Mouse (Mus musculus) MEL (cell line): ENCODE results near the gene Egfl7. TPM values are rescaled to one million over a fixed set of nuclear protein-coding genes. Genes with fewer than 3 reads are reported as not detected.

Source experiments
- DNase-seq: peaks from one replicate; pipeline ENCODE4 v3.0.0; 2011; ENCODE audit warnings: low read depth, low spot score
- H3K27ac ChIP-seq: 2 replicates; pipeline ENCODE4 v1.5.1; 2012; ENCODE audit warnings: low read depth, mild to moderate bottlenecking, control low read depth, low read length, moderate library complexity; ENCODE audit not compliant: control insufficient read depth
- H3K27me3 ChIP-seq, 2 experiments: fragments of 150-350 bp in 1 of 2; sonication (generic) in 1 of 2; 2 replicates each; pipeline ENCODE4 v1.6.1; 2012; ENCODE audit warnings: low read length in 2 of 2, mild to moderate bottlenecking in 2 of 2, improper control_type of control experiment in 1 of 2, moderate library complexity in 1 of 2; ENCODE audit not compliant: insufficient read depth in 2 of 2, control insufficient read depth in 1 of 2
- H3K36me3 ChIP-seq, 2 experiments: 2 replicates each; pipeline ENCODE4 v1.6.1; 2012 to 2014; ENCODE audit warnings: low read length in 2 of 2, improper control_type of control experiment in 1 of 2, inconsistent platforms in 1 of 2, mild to moderate bottlenecking in 1 of 2; ENCODE audit not compliant: insufficient read depth in 2 of 2, control insufficient read depth in 1 of 2
- H3K4me1 ChIP-seq, 2 experiments: fragments of 150-350 bp in 1 of 2; sonication (generic) in 1 of 2; 2 replicates each; pipeline ENCODE4 v1.6.1; 2012; ENCODE audit warnings: low read length in 2 of 2, improper control_type of control experiment in 1 of 2, mild to moderate bottlenecking in 1 of 2; ENCODE audit not compliant: insufficient read depth in 2 of 2, control insufficient read depth in 1 of 2
- H3K4me3 ChIP-seq, 2 experiments: fragments of 150-350 bp in 1 of 2; sonication (generic) in 1 of 2; 2 replicates each; pipeline ENCODE4 v1.5.1; 2012; ENCODE audit warnings: low read depth in 2 of 2, low read length in 2 of 2, mild to moderate bottlenecking in 2 of 2, moderate library complexity in 2 of 2, control low read depth in 1 of 2, improper control_type of control experiment in 1 of 2; ENCODE audit not compliant: control insufficient read depth in 1 of 2, insufficient read depth in 1 of 2
- H3K79me2 ChIP-seq: 2 replicates; pipeline ENCODE4 v1.6.1; 2012; ENCODE audit warnings: mild to moderate bottlenecking, low read length, moderate library complexity; ENCODE audit not compliant: control insufficient read depth, poor library complexity, insufficient read depth
- H3K9ac ChIP-seq: 2 replicates; pipeline ENCODE4 v1.6.1; 2012; ENCODE audit warnings: low read depth, mild to moderate bottlenecking, control low read depth, low read length, moderate library complexity; ENCODE audit not compliant: control insufficient read depth, poor library complexity, severe bottlenecking
- H3K9me3 ChIP-seq: fragments of 150-350 bp; sonication (generic); replicated peaks from 2 replicates; pipeline ENCODE4 v1.6.1; 2012; ENCODE audit warnings: mild to moderate bottlenecking, low read length, improper control_type of control experiment, moderate library complexity; ENCODE audit not compliant: insufficient read depth
- BHLHE40 ChIP-seq: IDR thresholded peaks from 2 replicates; pipeline ENCODE4 v1.6.1; 2012; ENCODE audit warnings: low read depth, mild to moderate bottlenecking, inconsistent platforms, low read length, improper control_type of control experiment, borderline replicate concordance
- CHD2 ChIP-seq: IDR thresholded peaks from 2 replicates; pipeline ENCODE4 v1.6.1; 2011; ENCODE audit warnings: low read length, improper control_type of control experiment
- CTCF ChIP-seq, 3 experiments: IDR thresholded peaks in 2 of 3; conservative IDR thresholded peaks in 1 of 3; 2 replicates each; pipeline ENCODE4 v1.5.1; 2011 to 2012; ENCODE audit warnings: low read length in 3 of 3, low read depth in 2 of 3, mild to moderate bottlenecking in 2 of 3, improper control_type of control experiment in 1 of 3, inconsistent platforms in 1 of 3, mixed read lengths in 1 of 3, moderate library complexity in 1 of 3; ENCODE audit not compliant: control insufficient read depth in 1 of 3, insufficient read depth in 1 of 3, poor library complexity in 1 of 3, severe bottlenecking in 1 of 3
- E2F4 ChIP-seq: IDR thresholded peaks from 2 replicates; pipeline ENCODE4 v1.6.1; 2011; ENCODE audit warnings: low read depth, low read length, improper control_type of control experiment, borderline replicate concordance
- ELF1 ChIP-seq: IDR thresholded peaks from 2 replicates; pipeline ENCODE4 v1.6.1; 2014; ENCODE audit warnings: low read depth, mild to moderate bottlenecking, inconsistent platforms, low read length, improper control_type of control experiment, moderate library complexity
- EP300 ChIP-seq, 2 experiments: IDR thresholded peaks; 2 replicates each; pipeline ENCODE4 v1.6.1; 2011; ENCODE audit warnings: improper control_type of control experiment in 2 of 2, low read length in 2 of 2, low read depth in 1 of 2, mild to moderate bottlenecking in 1 of 2
- GABPA ChIP-seq: IDR thresholded peaks from 2 replicates; pipeline ENCODE4 v1.6.1; 2012; ENCODE audit warnings: low read depth, mild to moderate bottlenecking, inconsistent platforms, low read length, improper control_type of control experiment, moderate library complexity
- HCFC1 ChIP-seq: IDR thresholded peaks from 2 replicates; pipeline ENCODE4 v1.6.1; 2012; ENCODE audit warnings: low read depth, mild to moderate bottlenecking, inconsistent platforms, low read length, improper control_type of control experiment, moderate library complexity
- MAZ ChIP-seq: IDR thresholded peaks from 2 replicates; pipeline ENCODE4 v1.6.1; 2012; ENCODE audit warnings: low read depth, mild to moderate bottlenecking, inconsistent platforms, low read length, improper control_type of control experiment
- MXI1 ChIP-seq: IDR thresholded peaks from 2 replicates; pipeline ENCODE4 v1.6.1; 2011; ENCODE audit warnings: mild to moderate bottlenecking, low read depth, low read length, improper control_type of control experiment
- MYC ChIP-seq: IDR thresholded peaks from 2 replicates; pipeline ENCODE4 v1.6.1; 2011; ENCODE audit warnings: low read depth, mild to moderate bottlenecking, low read length, improper control_type of control experiment, moderate library complexity
- NRF1 ChIP-seq: IDR thresholded peaks from 2 replicates; pipeline ENCODE4 v1.6.1; 2014; ENCODE audit warnings: low read depth, mild to moderate bottlenecking, inconsistent platforms, low read length, improper control_type of control experiment, moderate library complexity; ENCODE audit not compliant: poor library complexity, insufficient read depth, severe bottlenecking
- POLR2A ChIP-seq, 2 experiments: IDR thresholded peaks; 2 replicates each; pipeline ENCODE4 v1.6.1; 2011 to 2012; ENCODE audit warnings: low read length in 2 of 2, mild to moderate bottlenecking in 2 of 2, control low read depth in 1 of 2, improper control_type of control experiment in 1 of 2, low read depth in 1 of 2, moderate library complexity in 1 of 2; ENCODE audit not compliant: control insufficient read depth in 1 of 2, insufficient read depth in 1 of 2, poor library complexity in 1 of 2
- RAD21 ChIP-seq: IDR thresholded peaks from 2 replicates; pipeline ENCODE4 v1.6.1; 2011; ENCODE audit warnings: mild to moderate bottlenecking, low read depth, low read length, improper control_type of control experiment
- TBP ChIP-seq: IDR thresholded peaks from 2 replicates; pipeline ENCODE4 v1.8.0; 2011; ENCODE audit warnings: low read depth, low read length, improper control_type of control experiment
- UBTF ChIP-seq: IDR thresholded peaks from 2 replicates; pipeline ENCODE4 v1.6.1; 2012; ENCODE audit warnings: low read depth, mild to moderate bottlenecking, inconsistent platforms, low read length, improper control_type of control experiment, moderate library complexity, borderline replicate concordance; ENCODE audit not compliant: insufficient read depth
- USF1 ChIP-seq: IDR thresholded peaks from 2 replicates; pipeline ENCODE4 v1.6.1; 2014; ENCODE audit warnings: low read depth, mild to moderate bottlenecking, inconsistent platforms, low read length, improper control_type of control experiment, moderate library complexity
- USF2 ChIP-seq, 2 experiments: IDR thresholded peaks; 2 replicates each; pipeline ENCODE4 v1.6.1; 2011 to 2012; ENCODE audit warnings: improper control_type of control experiment in 2 of 2, low read length in 2 of 2, borderline replicate concordance in 1 of 2, inconsistent platforms in 1 of 2, low read depth in 1 of 2, mild to moderate bottlenecking in 1 of 2; ENCODE audit not compliant: insufficient read depth in 1 of 2
- ZC3H11A ChIP-seq: IDR thresholded peaks from 2 replicates; pipeline ENCODE4 v1.6.1; 2012; ENCODE audit warnings: low read depth, mild to moderate bottlenecking, inconsistent platforms, low read length, improper control_type of control experiment
- ZKSCAN1 ChIP-seq: IDR thresholded peaks from 2 replicates; pipeline ENCODE4 v1.6.1; 2012; ENCODE audit warnings: low read depth, mild to moderate bottlenecking, inconsistent platforms, low read length, improper control_type of control experiment, moderate library complexity
- ZMIZ1 ChIP-seq: IDR thresholded peaks from 2 replicates; pipeline ENCODE4 v1.6.1; 2012; ENCODE audit warnings: low read depth, mild to moderate bottlenecking, inconsistent platforms, low read length, improper control_type of control experiment, moderate library complexity
- polyA plus RNA-seq, 2 experiments: library from polyadenylated mRNA; stranded (reverse) in 1 of 2; unstranded in 1 of 2; fragments of >175 nt in 1 of 2; fragments of >200 nt in 1 of 2; gene quantifications; 2 replicates each; pipeline versions ENCODE4 v1.2.1 to v1.2.4; 2012; ENCODE audit warnings: low replicate concordance in 2 of 2, low read depth in 1 of 2; ENCODE audit not compliant: insufficient read length in 2 of 2, insufficient read depth in 1 of 2, missing spikeins in 1 of 2
- total RNA-seq: library from RNA; depleted of rRNA; stranded (reverse); fragments of 300-350 nt; gene quantifications from 2 replicates; pipeline ENCODE4 v1.2.3, GENCODE M21; 2012

The Egfl7 gene
- total and polyA plus RNA-seq, 3 experiments, result 73.9 to 125 TPM; not detected in 1

DNA sequence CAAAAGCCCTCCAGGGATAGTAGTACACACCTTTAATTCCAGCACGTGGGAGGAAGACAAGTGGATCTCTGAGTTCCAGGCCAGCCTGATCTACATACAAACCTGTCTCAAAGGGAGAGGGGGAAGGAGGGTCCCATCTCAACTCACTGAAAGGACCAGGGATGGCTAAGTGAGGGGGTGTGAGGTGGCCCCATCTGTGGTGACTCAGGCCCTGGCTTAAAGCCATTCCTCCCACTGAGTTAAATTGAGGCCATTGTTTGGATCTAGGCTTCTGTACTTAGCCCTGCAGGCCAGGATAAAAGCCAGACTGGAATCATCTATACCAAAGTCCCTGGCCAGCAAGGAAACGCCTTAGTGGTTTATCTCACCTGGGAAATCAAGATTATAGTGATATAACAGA lies 41.4 kb downstream of the Egfl7 start:
- TF ChIP-seq UBTF (no peak), EP300 (IDR thresholded peaks at IDR 0.05; ENCODE audit: low read depth in 1 of 2, low read length in 2 of 2) (no peak), MAZ (no peak), CTCF (IDR thresholded peaks at IDR 0.05 in 2 of 3, conservative IDR thresholded peaks at IDR 0.05 in 1 of 3; ENCODE audit: control insufficient read depth in 1 of 3, insufficient read depth in 1 of 3, low read depth in 2 of 3, low read length in 3 of 3, poor library complexity in 1 of 3, severe bottlenecking in 1 of 3) (no peak), MYC (no peak), USF2 (IDR thresholded peaks at IDR 0.05; ENCODE audit: borderline replicate concordance in 1 of 2, insufficient read depth in 1 of 2, low read depth in 1 of 2, low read length in 2 of 2) (no peak), NRF1 (no peak), ZKSCAN1 (no peak), TBP (no peak), POLR2A (IDR thresholded peaks at IDR 0.05; ENCODE audit: control insufficient read depth in 1 of 2, insufficient read depth in 1 of 2, low read depth in 1 of 2, low read length in 2 of 2, poor library complexity in 1 of 2) (no peak), CHD2 (no peak), ELF1 (no peak), BHLHE40 (no peak), MXI1 (no peak), E2F4 (no peak), GABPA (no peak)
- Histone ChIP-seq H3K4me1 (no peaks in the 10 kb centered on the region), H3K9me3 (no peaks in the 10 kb centered on the region), H3K27ac (no peak overlapping the region), H3K36me3 (no peaks in the 10 kb centered on the region), H3K9ac (no peak overlapping the region), H3K27me3 (peaks cover 0 to 10% of the 10 kb centered on the region in 2 experiments; a peak in 2 of 4 replicates), H3K79me2 (no peaks in the 10 kb centered on the region), H3K4me3 (no peak overlapping the region)
- no peak for DNase-seq

GRCm38 (mm10) chr2:26622984-26623383 lies 43.2 kb downstream of the Egfl7 start:
- H3K9ac ChIP-seq, result no peak overlapping the region
- no peak overlapping the region for H3K4me3 ChIP-seq
- no peaks in the 10 kb centered on the region for H3K79me2 ChIP-seq
- no peak for DNase-seq
- H3K27me3 ChIP-seq, result peaks cover 0 to 11% of the 10 kb centered on the region in 2 experiments; a peak in 2 of 4 replicates
- no peaks in the 10 kb centered on the region for H3K9me3 ChIP-seq
- no peaks in the 10 kb centered on the region for H3K4me1 ChIP-seq
- H3K36me3 ChIP-seq, result no peaks in the 10 kb centered on the region
- TF ChIP-seq USF1 (no peak), HCFC1 (no peak), UBTF (no peak), MXI1 (no peak), ZC3H11A (no peak), GABPA (no peak), MAZ (no peak), ZMIZ1 (no peak), RAD21 (no peak)
- H3K27ac ChIP-seq, result no peak overlapping the region
